In genomic region chr6:136913384-136914126, GRCm38 (mm10) we compare ENCODE assay signal across 10 mouse cellular contexts. TPM values are rescaled to one million over a fixed set of nuclear protein-coding genes. Genes with fewer than 3 reads are reported as not detected.
DNase-seq lines count a peak whose midpoint lies in the region; ATAC-seq and TF ChIP-seq lines count a peak whose summit lies in the region.
"Had no signal": no experiment of that assay in that cellular context is flagged by ENCODE, and none has a peak within 500 bp of the region (broad histone marks: within the 10 kb centered on the region; RNA-seq: fewer than 3 reads in every experiment).

No protein-coding gene starts in this region.

- peak; percentile 35 to 48 for DNase-seq in urinary bladder, postnatal 36 days (ENCODE audit: low spot score in 2 of 2)
- DNase-seq in urinary bladder, adult 2 months (ENCODE audit: low spot score) = no peak
- DNase-seq in heart, postnatal 0 days (ENCODE audit: low spot score) = no peak
- DNase-seq in kidney, postnatal 4 days = peak; percentile 55 to 69
- no peak for DNase-seq in midbrain, embryonic 11.5 days (ENCODE audit: low spot score, missing footprints)
- DNase-seq in cerebellum, adult 2 months = no peak
- DNase-seq in layer of hippocampus, postnatal 25 days (ENCODE audit: extremely low spot score in 1 of 2, low spot score in 1 of 2) = no peak
- DNase-seq in right cerebral cortex, postnatal 14 days = no peak

- whole genome bisulfite sequencing in heart, postnatal 0 days = 19% methylated on average over 18 of the region's 18 CpGs
- WGBS in midbrain, embryonic 11.5 days = 22% methylated on average over 18 of the region's 18 CpGs
- WGBS in cerebellum, adult 2 months = 9% methylated on average over 18 of the region's 18 CpGs

- no peak overlapping the region for H3K4me3 ChIP-seq in heart, postnatal 0 days (ENCODE audit: low read depth, low read length)
- H3K4me3 ChIP-seq in midbrain, embryonic 11.5 days (ENCODE audit: low read depth, low read length) = no peak overlapping the region
- no peak overlapping the region for H3K4me3 ChIP-seq in cerebellum, adult 2 months (replicated peaks; ENCODE audit: insufficient read depth, low read depth, low read length)

- H3K9ac ChIP-seq in heart, postnatal 0 days (replicated peaks; ENCODE audit: low read depth, low read length) = 0 out of 2 replicates have a peak overlapping the region, but pooled peaks have one; percentile 30
- H3K9ac ChIP-seq in midbrain, embryonic 11.5 days (ENCODE audit: low read length) = peak overlapping the region; percentile 28; the same call in 1 of the 2 replicates

- TF ChIP-seq POLR2A in cerebellum, adult 2 months (IDR thresholded peaks at IDR 0.05; ENCODE audit: borderline replicate concordance, insufficient read depth, low read length) = no peak

- H3K27me3 ChIP-seq in heart, postnatal 0 days (ENCODE audit: control insufficient read depth, insufficient read depth, low read length) = no peaks in the 10 kb centered on the region
- H3K27me3 ChIP-seq in midbrain, embryonic 11.5 days (ENCODE audit: control insufficient read depth, insufficient read depth, low read length) = no peaks in the 10 kb centered on the region
- no peaks in the 10 kb centered on the region for H3K27me3 ChIP-seq in cerebellum, adult 2 months (ENCODE audit: control insufficient read depth, insufficient read depth, low read length)

- H3K27ac ChIP-seq in heart, postnatal 0 days (ENCODE audit: low read depth) = peak overlapping the region; percentile 21; the same call in 1 of the 2 replicates
- no peak overlapping the region for H3K27ac ChIP-seq in midbrain, embryonic 11.5 days (ENCODE audit: low read depth, low read length)
- no peak overlapping the region for H3K27ac ChIP-seq in cerebellum, adult 2 months (ENCODE audit: insufficient read depth, low read length)

- H3K4me1 ChIP-seq in heart, postnatal 0 days (ENCODE audit: control insufficient read depth, insufficient read depth) = peaks cover 15% of the 10 kb centered on the region; the same call in 1 of the 2 replicates
- peaks cover 2% of the 10 kb centered on the region; the same call in 1 of the 2 replicates for H3K4me1 ChIP-seq in midbrain, embryonic 11.5 days (ENCODE audit: control insufficient read depth, insufficient read depth, low read length)
- H3K4me1 ChIP-seq in cerebellum, adult 2 months (ENCODE audit: control insufficient read depth, insufficient read depth, low read length) = no peaks in the 10 kb centered on the region

- TF ChIP-seq EP300 in heart, postnatal 0 days (IDR thresholded peaks at IDR 0.05; ENCODE audit: low read depth) = no peak

- H3K9me3 ChIP-seq in heart, postnatal 0 days (replicated peaks; ENCODE audit: control insufficient read depth, low read length) = no peaks in the 10 kb centered on the region
- no peaks in the 10 kb centered on the region for H3K9me3 ChIP-seq in midbrain, embryonic 11.5 days (ENCODE audit: control insufficient read depth, low read length)

- no peak for TF ChIP-seq CTCF in heart, postnatal 0 days (IDR thresholded peaks at IDR 0.05; ENCODE audit: low read depth)
- TF ChIP-seq CTCF in cerebellum, adult 2 months (IDR thresholded peaks at IDR 0.05; ENCODE audit: borderline replicate concordance, insufficient read depth, low read depth, low read length) = no peak

- H3K36me3 ChIP-seq in heart, postnatal 0 days (replicated peaks; ENCODE audit: control insufficient read depth, insufficient read depth, low read length) = no peaks in the 10 kb centered on the region
- H3K36me3 ChIP-seq in midbrain, embryonic 11.5 days (ENCODE audit: control insufficient read depth, insufficient read depth, low read length) = no peaks in the 10 kb centered on the region

- ATAC-seq in heart, postnatal 0 days (ENCODE audit: insufficient read depth, low read depth) = peak; percentile 53; the same call in 1 of the 2 replicates
- peak; percentile 70 for ATAC-seq in midbrain, embryonic 11.5 days (ENCODE audit: low FRiP score)

- peak overlapping the region; percentile 55 for H3K4me2 ChIP-seq in heart, postnatal 0 days (ENCODE audit: low read depth, low read length)
- H3K4me2 ChIP-seq in midbrain, embryonic 11.5 days = peak overlapping the region; percentile 27

RNA-seq across cellular contexts. Expression of gene Erp27, which starts 8.4 kb away (rescaled TPM):
- polyA plus RNA-seq in urinary bladder, adult 2 months (2012; rRNA removed) = 0.25 TPM in 2 replicates
- total RNA-seq in heart, postnatal 0 days (2014; rRNA removed; ENCODE audit: low replicate concordance) = 1.7 TPM in 1 of 2 replicates, not detected in the other
- polyA plus RNA-seq in heart, postnatal 0 days (2015; fragmentation: Nextera tagmentation; extraction: Ambion mirVana) = 0.75 and 0.83 TPM in 2 replicates
- polyA plus RNA-seq in midbrain, embryonic 11.5 days (2014; fragmentation: Nextera tagmentation; extraction: Ambion mirVana) = not detected in 2 replicates
- polyA plus RNA-seq in cerebellum, adult 2 months (2012; rRNA removed) = 0.22 and 0.31 TPM in 2 replicates
- total RNA-seq in layer of hippocampus, postnatal 25 days (2021) = under 1 TPM; 0.52 to 0.85 TPM
- total RNA-seq: ES-E14; gastrocnemius, postnatal 4 days had no signal

RNA-seq across cellular contexts. Expression of gene Pde6h, which starts 10.1 kb away (rescaled TPM):
- 0.72 and 1.1 TPM in 2 replicates for polyA plus RNA-seq in urinary bladder, adult 2 months (2012; rRNA removed)
- total RNA-seq in heart, postnatal 0 days (2014; rRNA removed; ENCODE audit: low replicate concordance) = 0.19 TPM in 1 of 2 replicates, not detected in the other
- polyA plus RNA-seq in heart, postnatal 0 days (2015; fragmentation: Nextera tagmentation; extraction: Ambion mirVana) = 0.04 and 0.25 TPM in 2 replicates
- polyA plus RNA-seq in midbrain, embryonic 11.5 days (2014; fragmentation: Nextera tagmentation; extraction: Ambion mirVana) = not detected in 2 replicates
- polyA plus RNA-seq in cerebellum, adult 2 months (2012; rRNA removed) = 0.11 and 0.38 TPM in 2 replicates
- 1 to 10 TPM; 1.2 TPM for total RNA-seq in layer of hippocampus, postnatal 25 days (2021)
- total RNA-seq: gastrocnemius, postnatal 4 days had no signal

RNA-seq across cellular contexts. Expression of gene Arhgdib, which starts 28.1 kb away (rescaled TPM):
- 141 and 144 TPM in 2 replicates for polyA plus RNA-seq in urinary bladder, adult 2 months (2012; rRNA removed)
- 42.2 and 45.9 TPM in 2 replicates for total RNA-seq in heart, postnatal 0 days (2014; rRNA removed; ENCODE audit: low replicate concordance)
- 56.7 and 58.8 TPM in 2 replicates for polyA plus RNA-seq in heart, postnatal 0 days (2015; fragmentation: Nextera tagmentation; extraction: Ambion mirVana)
- 26.3 and 26.4 TPM in 2 replicates for polyA plus RNA-seq in midbrain, embryonic 11.5 days (2014; fragmentation: Nextera tagmentation; extraction: Ambion mirVana)
- polyA plus RNA-seq in cerebellum, adult 2 months (2012; rRNA removed) = 10.1 and 10.5 TPM in 2 replicates
- 10 to 100 TPM in 1 of 2 experiments, 1 to 10 TPM in 1; 8.8 to 11.3 TPM for total RNA-seq in layer of hippocampus, postnatal 25 days (2021)

RNA-seq across cellular contexts. Expression of gene Mgp, which starts 37.9 kb away (rescaled TPM):
- polyA plus RNA-seq in urinary bladder, adult 2 months (2012; rRNA removed) = 4,728 and 4,770 TPM in 2 replicates
- total RNA-seq in heart, postnatal 0 days (2014; rRNA removed; ENCODE audit: low replicate concordance) = 344 and 362 TPM in 2 replicates
- polyA plus RNA-seq in heart, postnatal 0 days (2015; fragmentation: Nextera tagmentation; extraction: Ambion mirVana) = 403 and 465 TPM in 2 replicates
- 1.6 and 2.4 TPM in 2 replicates for polyA plus RNA-seq in midbrain, embryonic 11.5 days (2014; fragmentation: Nextera tagmentation; extraction: Ambion mirVana)
- polyA plus RNA-seq in cerebellum, adult 2 months (2012; rRNA removed) = 93.7 and 131 TPM in 2 replicates
- total RNA-seq in layer of hippocampus, postnatal 25 days (2021) = 10 to 100 TPM; 18.6 to 25.4 TPM
- total RNA-seq: ES-E14 had no signal

RNA-seq across cellular contexts. Expression of gene Art4, which starts 56.0 kb away (rescaled TPM):
- 11.8 and 14.6 TPM in 2 replicates for polyA plus RNA-seq in urinary bladder, adult 2 months (2012; rRNA removed)
- 19.3 and 28.8 TPM in 2 replicates for total RNA-seq in heart, postnatal 0 days (2014; rRNA removed; ENCODE audit: low replicate concordance)
- polyA plus RNA-seq in heart, postnatal 0 days (2015; fragmentation: Nextera tagmentation; extraction: Ambion mirVana) = 8.7 and 11.4 TPM in 2 replicates
- 0.90 and 0.94 TPM in 2 replicates for polyA plus RNA-seq in midbrain, embryonic 11.5 days (2014; fragmentation: Nextera tagmentation; extraction: Ambion mirVana)
- 0.16 and 0.29 TPM in 2 replicates for polyA plus RNA-seq in cerebellum, adult 2 months (2012; rRNA removed)
- total RNA-seq in layer of hippocampus, postnatal 25 days (2021) = not detected
- total RNA-seq: ES-E14 had no signal

Comparison
In these comparisons a context has a peak if more than half of its experiments do, and no peak if none do; other contexts are left out.
1. DNase-seq: peak in urinary bladder, postnatal 36 days (2 of 2) and kidney, postnatal 4 days (2 of 2); none in urinary bladder, adult 2 months (single experiment), heart, postnatal 0 days (single experiment), midbrain, embryonic 11.5 days (single experiment), cerebellum, adult 2 months (0 of 2), layer of hippocampus, postnatal 25 days (0 of 2) and right cerebral cortex, postnatal 14 days (single experiment).